Mouse (Mus musculus) C2C12 (cell line): ENCODE data around the gene A630023A22Rik.

Source experiments
- CEBPB ChIP-seq: IDR thresholded peaks from one replicate; pipeline ENCODE4 v1.6.1; 2011; ENCODE audit warnings: low read depth, mild to moderate bottlenecking, control low read depth, moderate library complexity
- CTCF ChIP-seq: IDR thresholded peaks from one replicate; pipeline ENCODE4 v1.5.1; 2011; ENCODE audit not compliant: control insufficient read depth, insufficient read depth, insufficient read length
- FOSL1 ChIP-seq: IDR thresholded peaks from one replicate; pipeline ENCODE4 v1.8.0; 2011; ENCODE audit warnings: mild to moderate bottlenecking, low read length; ENCODE audit not compliant: poor library complexity, insufficient read depth, severe bottlenecking
- MAX ChIP-seq: IDR thresholded peaks from one replicate; pipeline ENCODE4 v1.6.1; 2011; ENCODE audit warnings: mild to moderate bottlenecking, control low read depth
- MYOD1 ChIP-seq: IDR thresholded peaks from one replicate; pipeline ENCODE4 v1.6.1; 2011; ENCODE audit warnings: low read depth; ENCODE audit not compliant: control insufficient read depth, insufficient read length
- MYOG ChIP-seq: IDR thresholded peaks from one replicate; pipeline ENCODE4 v1.6.1; 2011; ENCODE audit not compliant: control insufficient read depth, insufficient read length; ENCODE audit errors: extremely low read depth
- USF1 ChIP-seq: IDR thresholded peaks from one replicate; pipeline ENCODE4 v1.6.1; 2011; ENCODE audit warnings: low read depth, mild to moderate bottlenecking, control low read depth, moderate library complexity

DNA sequence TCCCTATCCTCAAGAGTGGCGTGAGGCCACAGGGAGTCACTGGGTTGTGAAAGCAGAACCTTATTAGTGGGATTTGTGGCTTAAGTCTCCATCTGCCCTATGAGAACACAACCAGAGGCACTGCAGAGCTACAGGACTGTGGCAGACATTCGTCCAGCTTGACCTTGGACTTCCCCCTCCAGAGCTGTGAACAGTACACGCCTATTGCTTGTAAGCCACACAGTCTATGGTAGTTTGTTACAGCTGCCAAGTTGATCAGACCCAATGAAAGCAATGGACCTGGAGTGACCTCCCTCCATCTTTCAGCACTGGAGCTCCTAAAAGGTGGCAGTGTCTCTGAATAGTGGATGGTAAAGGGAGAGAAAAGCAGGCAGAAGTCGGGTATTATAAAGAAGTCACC, 24.3 kb downstream of the A630023A22Rik start:
- TF ChIP-seq MAX (no peak), CTCF (no peak), USF1 (no peak), CEBPB (no peak), FOSL1 (no peak), MYOG (no peak), MYOD1 (no peak)
